Mouse (Mus musculus) kidney, adult 9 months (tissue): Measurements from ENCODE around the gene Olfr648.
A peak's percentile ranks its signal among the peaks of the same experiment; 100 is the strongest.

Experiments
- DNase-seq: peaks from one replicate; pipeline ENCODE4 v3.0.0; 2022

Gene Olfr648

DNA sequence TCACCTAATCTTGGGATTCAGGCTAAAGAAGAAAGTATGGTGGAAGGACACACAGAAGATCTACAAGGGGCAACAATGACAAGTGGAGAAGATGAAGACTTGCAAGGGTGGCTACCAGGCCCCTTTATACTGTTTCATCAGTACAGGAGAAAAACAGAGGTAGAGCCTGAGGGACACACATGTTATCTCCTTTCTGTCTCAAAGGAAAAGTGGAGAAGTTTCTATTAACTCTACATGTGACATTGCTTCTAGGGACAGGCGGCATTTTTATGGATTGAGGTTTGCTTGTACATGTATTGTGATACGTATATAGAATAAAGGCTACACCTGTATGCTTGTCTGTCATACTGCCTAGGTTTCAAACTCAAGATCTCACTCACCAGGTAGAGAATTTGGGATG lies at the start of gene Olfr648:
Gene Olfr648 (minus strand): TSS at position 101 of the 400 bp plus-strand sequence.
- no peak for DNase-seq

DNA sequence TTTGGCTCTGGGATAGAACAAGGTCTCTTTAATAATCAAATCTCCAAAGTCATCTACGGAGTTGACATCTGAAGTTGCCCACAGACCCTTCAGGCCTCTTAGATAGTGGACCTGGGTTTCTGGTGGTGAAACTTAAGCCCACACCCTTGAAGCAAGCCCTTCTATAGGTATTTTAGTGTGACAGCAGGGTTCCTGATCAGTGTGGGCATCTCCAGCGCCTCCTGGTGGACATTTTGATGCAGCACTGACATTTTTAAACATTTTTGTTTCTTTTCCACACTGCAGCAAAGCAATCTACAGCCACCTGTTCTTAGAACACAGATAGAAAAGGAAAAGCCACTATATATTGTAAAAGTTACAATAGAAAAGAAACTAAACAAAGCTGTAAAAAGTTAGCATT lies 48.0 kb upstream of the Olfr648 start:
- peak; percentile 38 for DNase-seq

DNA sequence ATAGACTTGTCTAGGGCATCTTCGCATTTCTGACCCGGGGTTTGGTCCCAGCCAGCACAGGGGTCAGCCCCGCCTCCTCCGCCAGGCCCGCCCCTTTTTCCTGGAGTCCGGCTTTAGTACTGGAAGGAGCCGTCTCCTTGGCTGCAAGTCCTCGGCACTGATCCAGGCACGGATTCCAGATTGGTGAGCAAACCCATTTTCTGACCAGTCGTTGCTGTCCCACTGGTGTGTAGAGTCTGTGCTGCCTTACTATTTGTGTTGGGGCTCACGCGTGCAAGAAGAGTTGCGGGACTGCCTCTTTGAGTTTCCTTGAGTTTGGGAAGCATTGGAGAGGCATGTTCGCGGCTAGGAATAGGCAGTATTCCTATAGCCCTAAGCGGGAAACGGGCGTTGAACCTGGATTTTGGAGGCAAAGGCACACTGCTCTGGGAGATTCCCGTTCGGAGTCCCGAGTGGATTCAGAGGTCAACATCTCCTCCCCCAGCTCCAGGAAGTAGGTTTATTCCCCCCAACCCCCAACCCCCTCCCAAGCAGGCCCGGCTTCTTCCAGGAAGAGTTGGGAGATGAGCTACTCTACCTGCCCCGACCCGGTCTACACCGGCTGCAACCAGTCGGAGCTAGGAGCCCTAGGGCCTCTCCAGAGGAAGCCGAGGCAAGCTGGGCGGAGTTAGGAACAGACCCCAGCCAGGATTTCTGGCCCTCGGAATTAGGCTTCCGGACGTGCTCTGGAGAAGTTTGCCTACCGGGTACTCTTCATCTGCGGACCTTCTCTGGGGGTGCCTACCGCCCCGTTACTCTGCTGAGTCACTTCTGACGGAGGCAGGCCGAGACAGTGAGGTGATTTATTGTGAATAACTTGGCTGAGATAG lies 35.7 kb upstream of the Olfr648 start, which contains the start of gene Trim6:
Gene Trim6 (plus strand): TSS at position 93 of the 869 bp plus-strand sequence.
- DNase-seq: peak; percentile 85

DNA sequence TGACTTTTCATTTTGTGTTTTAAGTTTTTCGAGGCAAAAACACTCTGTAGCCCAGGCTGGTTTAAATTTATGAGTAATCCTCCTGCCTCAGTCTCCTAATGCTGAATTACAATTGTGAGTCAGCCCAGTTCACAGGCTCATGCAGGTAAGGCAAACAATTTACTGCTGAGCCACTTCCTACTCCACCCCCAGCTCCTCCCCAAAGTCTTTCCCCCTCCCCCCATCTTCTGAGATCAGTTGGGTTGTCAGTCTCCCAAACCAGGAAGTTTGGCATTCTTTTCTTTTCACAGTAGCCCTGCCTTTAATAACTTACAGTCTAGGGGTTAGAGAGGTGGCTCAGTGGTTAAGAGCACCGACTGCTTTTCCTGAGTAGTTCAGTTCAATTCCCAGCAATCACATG lies 34.7 kb upstream of the Olfr648 start:
- DNase-seq: no peak

DNA sequence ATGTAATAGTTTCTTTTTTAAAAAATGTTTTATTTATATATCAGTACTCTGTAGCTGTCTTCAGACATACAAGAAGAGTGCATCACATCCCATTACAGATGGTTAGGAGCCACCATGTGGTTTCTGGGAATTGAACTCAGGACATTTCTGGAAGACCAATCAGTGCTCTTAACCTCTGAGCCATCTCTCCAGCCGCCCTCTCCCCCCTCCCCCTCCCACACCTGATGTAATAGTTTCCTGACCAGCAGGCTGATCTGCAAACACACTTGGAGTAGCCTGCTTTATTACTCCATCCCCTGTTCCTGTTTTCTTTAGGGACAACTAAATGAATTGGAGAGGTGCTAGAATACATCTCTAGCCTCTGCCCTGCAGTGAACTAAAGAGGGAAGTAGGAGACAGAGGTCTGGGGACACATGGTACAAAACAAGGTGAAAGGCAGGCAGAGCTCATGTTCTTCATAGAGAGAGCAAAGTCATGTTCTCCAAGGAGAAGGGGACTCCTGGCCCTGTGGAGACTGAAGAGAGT lies 32.9 kb upstream of the Olfr648 start:
- DNase-seq: no peak

DNA sequence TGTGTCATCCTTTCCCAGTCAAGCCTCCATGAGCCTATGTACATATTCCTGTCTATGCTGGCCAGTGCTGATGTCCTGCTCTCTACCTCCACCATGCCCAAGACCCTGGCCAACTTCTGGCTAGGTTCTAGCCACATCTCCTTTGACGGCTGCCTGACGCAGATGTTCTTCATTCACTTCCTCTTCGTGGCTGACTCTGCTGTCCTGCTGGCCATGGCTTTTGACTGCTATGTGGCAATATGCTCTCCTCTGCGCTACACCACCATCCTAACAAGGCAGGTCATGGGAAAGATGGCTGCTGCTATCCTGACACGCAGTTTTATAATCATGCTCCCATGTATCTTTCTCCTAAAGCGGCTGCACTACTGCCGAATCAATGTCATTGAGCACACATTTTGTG lies 23.0 kb upstream of the Olfr648 start:
- no peak for DNase-seq

GRCm38 (mm10) chr7:104199822-104200221 lies 16.6 kb upstream of the Olfr648 start:
- DNase-seq: peak; percentile 79

- DNase-seq: no peak
Observed at GRCm38 (mm10) chr7:104195885-104196284, 12.7 kb upstream of the Olfr648 start, which contains the start of gene Olfr649. Olfr649 (minus strand) TSS chr7:104195985.

- no peak for DNase-seq
Observed at GRCm38 (mm10) chr7:104191275-104191674, 8.1 kb upstream of the Olfr648 start.

DNA sequence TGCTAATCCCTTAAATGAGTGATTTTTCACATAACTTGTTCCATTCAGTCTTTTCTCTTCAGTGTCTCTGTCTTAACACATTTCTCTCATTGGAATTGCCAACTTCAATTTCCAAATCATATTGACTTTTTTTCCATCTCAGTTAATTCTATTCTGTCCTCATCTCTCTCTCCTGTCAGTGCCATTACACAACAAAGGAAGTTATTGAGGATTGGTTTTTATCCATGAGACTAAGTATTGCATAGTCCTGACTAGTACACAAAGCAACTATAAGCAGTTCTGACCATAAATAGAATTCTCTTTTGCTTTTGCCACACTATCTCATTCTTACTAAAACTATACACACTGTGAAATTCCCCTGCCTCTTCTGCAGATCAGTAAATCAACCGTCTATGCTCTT lies 4.1 kb downstream of the Olfr648 start:
- no peak for DNase-seq

GRCm38 (mm10) chr7:104178422-104179054 lies 4.7 kb downstream of the Olfr648 start:
- DNase-seq: no peak

DNA sequence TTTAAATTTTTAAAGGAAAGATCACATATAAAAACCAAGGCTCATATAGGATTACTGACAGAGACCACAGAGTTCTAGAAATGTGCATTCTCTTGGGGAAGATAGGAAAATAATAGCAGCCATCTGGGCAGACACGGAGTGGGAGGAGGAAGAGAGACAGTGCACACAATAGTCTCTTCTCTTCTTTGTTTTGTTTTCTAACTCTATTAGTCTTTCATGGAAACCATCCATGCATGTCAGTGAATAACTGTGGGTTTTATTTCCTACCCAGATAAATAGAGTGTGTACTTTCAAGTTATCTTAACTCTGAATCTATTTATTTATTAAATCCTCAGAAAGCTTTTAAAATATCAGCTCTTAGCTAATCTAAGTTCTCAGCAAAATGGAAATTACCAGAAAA lies 8.1 kb downstream of the Olfr648 start:
- no peak for DNase-seq

DNA sequence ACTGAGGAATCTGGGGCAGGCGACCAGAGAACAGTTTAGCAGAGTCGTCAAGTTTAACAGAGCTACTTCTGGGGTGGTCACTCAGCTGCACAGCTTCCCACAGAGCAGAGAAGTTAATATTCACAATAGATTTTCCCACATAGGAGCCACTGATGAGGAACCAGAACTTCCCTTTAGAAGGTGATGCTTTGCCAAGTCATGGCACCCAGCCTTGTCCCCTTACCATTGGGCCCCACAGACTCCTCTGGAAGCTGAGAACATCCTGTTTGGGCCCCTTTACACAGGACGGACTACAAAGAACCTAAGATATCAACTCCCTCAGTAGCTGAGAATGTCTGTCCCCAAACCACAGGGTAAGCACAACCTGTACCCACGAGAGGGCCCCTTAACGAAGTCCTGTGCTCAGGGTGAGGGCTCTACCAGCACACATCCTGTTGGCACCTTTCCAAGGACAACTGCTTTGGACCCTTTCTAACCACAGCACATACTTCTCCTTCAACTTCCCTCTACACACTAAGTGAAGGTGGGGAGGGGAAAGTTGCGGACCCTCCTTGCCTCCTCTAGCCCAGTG lies 13.5 kb downstream of the Olfr648 start:
- DNase-seq: no peak

DNA sequence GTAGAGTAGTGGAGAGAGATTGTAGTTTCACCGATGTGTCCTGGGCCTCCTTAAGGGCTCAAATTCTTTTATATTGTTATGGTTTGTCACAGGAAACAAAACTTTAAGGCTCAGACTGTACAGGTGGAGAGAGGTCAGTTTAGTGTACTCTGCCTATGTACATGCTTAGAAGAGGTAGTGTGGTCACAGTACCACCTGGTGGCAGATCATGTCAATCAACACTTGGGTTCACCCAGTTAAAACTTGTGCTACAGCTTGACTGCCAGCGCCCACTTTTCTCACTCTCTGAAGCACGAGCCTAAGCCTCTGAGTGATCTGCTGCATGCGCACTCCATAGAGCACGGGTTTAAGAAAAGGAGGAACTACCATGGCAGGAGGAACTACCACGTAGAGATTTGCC lies 16.1 kb downstream of the Olfr648 start:
- DNase-seq: no peak

- no peak for DNase-seq
Observed at GRCm38 (mm10) chr7:104150456-104150855, 32.7 kb downstream of the Olfr648 start, which contains the start of gene Ubqlnl. Ubqlnl (minus strand) TSS chr7:104150556.

GRCm38 (mm10) chr7:104143179-104143578 lies 40.0 kb downstream of the Olfr648 start, which contains the start of gene Ubqln3:
Ubqln3 (minus strand) TSS chr7:104143279.
- DNase-seq: no peak

- DNase-seq: no peak
Observed at GRCm38 (mm10) chr7:104137305-104137704, 45.9 kb downstream of the Olfr648 start, which contains the start of gene Olfr643. Olfr643 (minus strand) TSS chr7:104137405.

DNA sequence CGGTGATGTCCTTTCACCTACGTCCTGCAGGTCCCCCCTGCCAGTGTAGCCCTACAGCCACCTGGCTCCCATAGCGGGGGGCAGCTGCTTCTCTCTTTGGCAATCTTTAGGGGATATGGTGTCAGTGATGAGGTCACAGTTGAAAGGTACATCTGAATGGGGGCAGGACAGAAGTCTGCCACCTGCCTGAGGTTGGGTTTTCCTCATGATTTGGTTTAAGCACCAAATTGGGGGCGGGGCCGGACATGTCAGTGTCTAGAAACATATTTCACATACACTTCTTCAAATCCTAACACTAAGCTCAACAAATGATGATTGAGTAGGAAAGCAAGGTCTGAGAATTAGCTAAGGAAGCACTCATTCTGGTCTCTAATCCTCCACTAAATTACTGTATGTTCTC lies 53.5 kb downstream of the Olfr648 start, which contains the start of gene Ubqln5:
Gene Ubqln5 (minus strand): TSS at position 101 of the 400 bp plus-strand sequence.
- no peak for DNase-seq
